Mouse (Mus musculus) spleen, postnatal 10 days (tissue): Measurements from ENCODE around the gene Fmo1.

Experiments
- DNase-seq, 2 experiments: peaks; one replicate each; pipeline ENCODE4 v3.0.0; 2021 to 2022; ENCODE audit warnings: low spot score in 2 of 2

The Fmo1 gene

DNA sequence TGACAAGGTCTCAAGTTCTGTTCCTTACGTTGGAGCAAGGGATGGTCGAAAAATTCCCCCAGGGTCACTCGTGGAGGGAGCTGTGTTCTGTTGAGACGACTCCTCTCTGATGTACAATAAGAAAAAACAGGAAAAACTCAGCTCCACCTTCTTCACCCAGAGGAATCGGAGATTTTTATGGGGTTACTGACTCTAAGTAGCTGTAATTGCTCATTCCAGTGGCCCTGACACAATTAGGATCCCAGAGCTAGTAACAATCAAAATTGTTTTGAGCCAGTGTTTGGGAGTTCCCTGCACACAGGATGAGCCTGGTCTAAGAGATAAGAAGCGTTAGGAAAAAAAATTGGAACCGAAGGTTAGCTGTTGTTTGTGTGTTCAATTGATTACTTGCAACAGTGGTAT, at the start of gene Fmo1:
Gene Fmo1 (minus strand): TSS at position 331 of the 402 bp plus-strand sequence.
- DNase-seq = no peak

DNA sequence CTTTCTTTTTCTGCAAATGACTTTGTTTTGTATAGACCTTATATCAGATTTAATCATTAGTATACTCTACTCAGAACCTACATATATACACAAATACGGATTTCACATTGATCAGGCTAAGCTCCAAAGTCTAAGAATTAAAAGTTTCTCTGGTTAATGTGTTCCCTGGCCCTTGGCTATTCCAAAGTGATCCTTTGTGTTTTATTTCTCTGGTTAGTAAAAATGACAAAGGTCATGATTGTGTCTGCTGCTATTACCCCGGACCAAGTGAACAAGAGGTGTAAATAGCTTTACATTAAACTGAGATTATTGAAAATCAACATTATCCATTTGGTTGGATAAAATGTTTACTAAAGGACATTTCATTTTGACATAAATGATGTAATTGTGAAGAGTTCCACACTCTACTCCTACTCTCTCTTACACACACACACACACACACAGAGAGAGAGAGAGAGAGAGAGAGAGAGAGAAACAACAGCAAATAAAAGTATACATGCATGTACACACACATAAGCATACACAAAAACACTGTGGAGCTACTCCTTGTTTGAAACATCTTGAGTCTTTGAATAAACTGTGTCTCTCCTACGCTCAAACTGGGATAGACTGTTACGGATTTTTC, 48.6 kb upstream of the Fmo1 start:
- DNase-seq = no peak

DNA sequence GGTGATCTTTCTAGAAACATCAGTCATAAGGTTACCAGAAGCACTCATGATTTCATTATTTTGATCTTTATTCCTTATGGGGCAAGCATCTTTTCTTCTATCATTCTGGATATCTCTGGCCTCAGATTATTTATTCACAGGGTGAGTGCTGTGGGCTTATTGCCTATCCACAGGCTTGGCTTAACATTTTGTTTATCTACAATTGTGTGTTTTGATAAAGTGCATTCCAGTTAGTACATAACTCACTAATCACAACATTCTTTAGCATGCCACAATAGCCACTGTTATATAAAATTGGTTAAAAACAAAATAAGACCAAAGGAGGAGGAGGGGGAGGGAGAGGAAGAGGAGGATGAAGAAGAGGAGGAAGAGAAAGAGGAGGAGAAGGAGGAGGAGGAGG, 45.7 kb upstream of the Fmo1 start:
- DNase-seq = no peak

DNA sequence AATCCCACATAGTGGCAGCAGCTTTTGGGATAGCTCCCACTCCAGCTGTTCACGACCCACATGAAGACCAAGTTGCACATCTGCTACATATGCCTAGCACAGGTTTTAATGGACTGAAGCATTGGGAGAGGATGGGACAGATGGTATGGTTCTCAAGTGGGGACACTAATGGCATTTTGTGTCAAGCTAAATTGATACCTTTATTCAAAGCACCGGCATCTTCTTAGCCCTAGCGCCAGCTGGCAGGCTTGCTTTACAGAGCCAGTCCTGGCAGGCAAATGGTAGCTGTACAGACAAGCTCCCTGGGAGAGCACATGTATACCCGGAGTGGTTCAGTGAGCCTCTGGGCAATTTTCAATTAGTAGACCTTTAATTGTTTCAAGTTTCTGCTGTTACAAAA, 35.5 kb upstream of the Fmo1 start:
- DNase-seq = no peak

DNA sequence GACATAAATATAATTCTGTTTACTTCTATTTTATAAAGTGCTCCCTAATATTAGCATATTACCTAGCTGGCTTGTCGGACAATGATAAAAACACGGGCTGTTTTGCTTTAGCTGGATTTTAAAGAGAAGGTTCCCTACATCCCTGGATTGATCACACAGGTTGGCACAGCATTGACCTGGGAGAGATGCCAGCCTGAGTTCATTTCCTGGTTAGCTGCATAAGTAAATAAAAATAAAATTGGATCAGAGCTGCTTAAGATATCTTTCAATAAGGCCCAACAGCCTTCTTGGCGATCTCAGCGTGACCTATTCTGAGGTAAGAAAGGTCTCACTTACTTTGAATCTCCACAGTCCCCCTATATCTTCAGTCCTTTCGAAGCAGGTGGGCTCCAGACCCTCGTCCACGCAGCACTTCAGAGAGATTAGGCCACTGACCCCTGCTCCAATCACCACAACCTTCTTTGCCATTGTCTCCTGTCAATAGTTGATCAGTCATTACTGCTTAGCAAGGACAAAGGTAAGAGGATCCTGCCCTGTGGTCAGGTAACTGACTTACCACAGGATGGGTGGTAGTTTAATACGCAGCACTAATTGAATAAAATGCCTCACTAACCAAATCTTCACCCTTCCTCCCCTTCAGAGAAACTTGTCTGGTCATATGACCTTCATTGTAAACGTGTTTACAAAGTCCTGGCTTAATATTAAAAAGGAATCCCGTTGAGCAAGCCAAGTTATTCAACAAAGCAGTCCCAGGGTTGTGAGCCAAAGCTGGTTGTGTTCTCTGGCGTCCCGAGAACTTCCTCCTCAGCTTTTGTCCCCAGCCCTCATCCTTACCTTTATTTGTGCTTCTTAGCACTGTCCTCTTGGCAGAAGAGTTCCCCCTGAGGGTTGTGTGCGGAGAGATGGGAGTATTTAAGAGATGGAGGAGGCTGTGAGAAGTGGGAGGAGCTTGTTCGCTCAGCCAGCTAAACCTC, 31.7 kb upstream of the Fmo1 start, which contains the start of gene Fmo2:
Gene Fmo2 (minus strand): TSS at position 889 of the 974 bp plus-strand sequence.
- DNase-seq = no peak

DNA sequence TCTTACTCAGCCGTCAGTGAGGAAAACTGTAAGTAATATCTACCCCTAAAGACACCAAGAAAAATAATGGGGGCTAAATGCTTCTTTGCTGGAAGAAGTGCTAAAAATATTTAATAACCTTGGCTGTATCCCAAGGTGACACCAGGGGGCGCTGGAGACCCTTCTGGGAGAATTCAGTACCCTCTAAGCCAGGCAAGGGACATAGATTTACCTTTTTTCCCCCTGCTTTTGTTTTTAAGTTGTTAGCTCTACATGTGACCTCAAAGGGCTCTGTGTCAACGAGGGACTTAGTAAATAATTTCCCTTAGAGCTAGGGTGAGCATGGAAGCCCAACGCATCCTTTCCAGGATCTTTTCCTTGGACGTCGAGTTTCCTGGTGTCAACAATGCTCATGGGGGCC, 29.5 kb upstream of the Fmo1 start:
- peak; percentile 28 to 76 for DNase-seq

DNA sequence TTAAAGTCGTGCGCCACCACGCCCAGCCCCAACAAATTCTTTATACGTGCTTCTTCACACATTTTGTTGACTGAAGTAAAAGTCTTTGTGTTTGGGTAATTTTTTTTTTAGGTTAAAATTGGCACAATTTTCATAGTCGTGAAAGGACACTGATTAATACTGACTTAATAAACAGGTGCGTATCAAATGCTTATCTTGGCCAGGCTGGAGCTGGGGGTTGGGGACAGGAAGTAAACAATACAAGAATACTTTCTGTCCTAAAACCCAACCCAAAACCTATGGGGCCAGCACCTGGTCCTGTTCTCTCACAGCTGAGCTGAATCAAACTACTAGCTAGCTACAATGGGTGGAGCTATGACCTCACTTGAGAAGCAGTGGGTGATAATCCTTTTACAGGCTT, 26.6 kb upstream of the Fmo1 start:
- DNase-seq = no peak

DNA sequence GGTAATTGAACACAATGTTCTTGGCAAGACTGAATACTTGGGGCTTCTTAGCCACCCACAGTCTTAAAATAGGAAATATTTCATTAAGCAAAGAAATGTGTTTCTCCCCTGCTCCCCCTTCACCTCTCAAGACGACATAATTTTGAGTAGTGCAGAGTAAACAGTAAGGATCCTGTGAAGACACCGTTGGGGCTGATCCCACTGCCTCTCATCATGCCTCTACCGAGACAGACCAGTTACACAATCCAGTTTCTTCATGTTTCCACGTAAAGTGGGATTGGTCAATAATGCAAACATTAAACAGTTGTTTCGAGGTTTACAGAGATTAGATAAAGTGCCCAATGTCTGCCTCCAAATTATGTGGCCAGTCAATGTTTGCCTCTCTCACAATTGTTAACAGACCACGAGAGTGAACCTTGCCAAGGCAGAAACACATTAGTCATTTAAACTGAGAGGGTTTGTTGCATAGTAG, 25.6 kb upstream of the Fmo1 start:
- DNase-seq = no peak

DNA sequence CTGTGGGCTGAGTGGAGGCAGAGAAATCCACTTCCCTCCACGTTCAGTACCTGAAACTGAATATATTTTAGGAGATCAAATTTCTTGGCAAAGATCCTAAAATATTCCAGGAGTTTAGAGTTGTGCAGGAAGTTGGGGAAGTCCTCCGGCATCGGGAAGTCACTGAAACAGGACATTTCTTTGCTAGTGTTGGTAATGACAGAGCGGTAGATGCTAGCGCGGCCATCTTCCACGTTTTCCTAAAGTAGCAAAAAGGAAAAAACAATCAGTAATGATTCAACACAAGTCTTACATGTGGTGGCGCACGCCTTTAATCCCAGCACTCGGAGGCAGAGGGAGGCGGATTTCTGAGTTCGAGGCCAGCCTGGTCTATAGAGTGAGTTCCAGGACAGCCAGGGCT, 22.2 kb upstream of the Fmo1 start:
- DNase-seq = no peak

DNA sequence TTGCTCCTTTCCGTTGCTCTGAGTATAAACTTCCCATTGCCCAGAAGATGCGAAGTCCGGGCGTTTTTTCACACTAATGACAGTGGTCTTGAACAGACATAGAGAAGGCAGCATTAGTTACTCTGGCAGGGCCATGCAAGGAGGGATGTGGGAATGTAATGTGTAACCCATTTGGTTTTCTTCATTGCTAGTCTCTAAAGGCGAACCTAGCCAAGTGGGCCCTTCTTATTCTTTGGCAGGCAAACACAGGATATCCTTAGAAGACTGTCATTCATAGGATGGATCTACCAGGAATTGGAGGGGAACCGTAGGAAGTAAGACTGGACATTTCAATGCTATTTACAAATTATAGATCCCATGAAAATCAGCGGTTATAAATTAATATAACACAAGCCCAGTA, 21.2 kb upstream of the Fmo1 start:
- no peak for DNase-seq

DNA sequence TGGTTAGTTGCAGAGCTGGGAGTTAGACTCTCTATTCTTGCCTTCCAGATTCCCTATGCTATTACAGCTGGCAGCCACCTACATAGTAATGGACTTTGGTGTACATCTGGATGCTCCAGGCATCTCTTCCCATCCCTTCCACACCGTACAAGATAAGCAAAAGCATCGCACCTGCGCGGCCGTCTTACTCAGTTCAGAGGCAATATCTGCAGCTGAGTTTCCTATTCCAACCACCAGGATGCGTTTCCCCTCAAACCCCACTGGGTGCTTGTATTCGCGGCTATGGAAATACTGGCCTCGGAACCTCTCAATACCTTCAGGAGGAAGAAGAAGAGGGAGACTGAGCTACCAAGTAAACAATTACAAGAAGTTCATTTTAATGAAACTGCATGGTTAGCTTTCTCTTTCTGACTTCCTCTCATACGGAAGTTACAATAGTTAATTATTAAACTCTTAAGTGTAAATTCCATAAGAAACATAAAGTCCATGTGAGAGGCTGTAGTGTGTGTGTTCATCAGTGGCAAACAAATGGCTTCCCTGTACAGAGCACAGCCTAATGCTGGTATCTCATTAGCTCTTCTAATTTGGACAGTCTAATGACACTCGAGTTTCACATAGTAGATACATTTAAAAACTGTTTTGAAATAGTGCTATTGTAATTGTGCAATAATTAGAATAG, 19.9 kb upstream of the Fmo1 start:
- DNase-seq = no peak

DNA sequence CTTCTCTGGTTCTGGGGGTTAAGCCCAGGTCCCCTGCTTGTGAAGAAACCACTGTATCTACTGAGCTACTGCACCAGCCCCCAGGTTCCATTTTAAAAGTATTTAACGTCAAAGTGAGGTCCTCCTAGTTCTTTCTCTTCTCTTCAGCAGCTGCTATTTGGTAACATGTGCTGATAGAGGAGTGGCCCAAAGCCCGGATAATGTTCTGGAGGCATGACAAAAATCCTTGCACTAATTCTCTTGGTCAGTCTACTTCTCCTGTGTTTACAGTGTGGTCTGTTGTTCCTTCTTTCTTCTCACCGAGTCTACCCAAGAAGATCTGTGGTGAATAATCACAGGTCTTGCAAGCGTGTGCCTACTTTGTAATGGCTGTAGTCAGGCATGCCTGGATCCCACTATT, 16.3 kb upstream of the Fmo1 start:
- DNase-seq = no peak

DNA sequence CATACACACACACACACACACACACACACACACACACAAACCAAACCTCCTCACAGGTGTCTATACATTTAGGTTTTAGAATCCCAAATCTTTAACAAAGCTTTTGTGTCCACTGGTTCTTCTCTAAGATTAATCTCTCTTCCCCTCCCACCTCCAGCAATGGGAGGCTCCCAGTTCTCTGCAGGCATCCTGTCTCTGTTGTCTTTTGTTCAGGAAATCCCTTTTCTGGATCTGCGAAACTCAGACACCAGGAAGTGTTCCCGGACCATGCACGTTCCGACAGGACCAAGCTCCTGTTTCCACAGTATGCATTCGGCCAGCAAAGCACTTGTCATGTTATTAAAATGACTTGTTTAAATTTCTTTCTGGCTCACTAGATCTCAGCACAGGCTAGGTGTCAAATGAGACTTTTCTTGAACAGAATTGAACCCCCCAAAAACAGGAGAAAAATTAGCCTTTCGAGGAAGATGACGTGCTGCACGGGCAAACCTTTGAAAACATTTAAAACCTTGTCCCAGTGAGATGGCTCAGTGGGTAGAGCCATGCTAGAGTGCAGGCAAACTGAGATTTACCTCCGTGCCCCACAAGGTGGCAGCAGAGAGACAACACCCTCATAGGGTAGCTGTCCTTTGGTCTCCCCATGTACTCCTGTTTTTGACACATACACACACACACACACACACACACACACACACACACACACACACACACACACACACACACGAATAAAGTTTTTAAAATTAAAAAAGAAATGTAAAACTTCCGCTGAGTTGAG, 13.4 kb upstream of the Fmo1 start:
- peak; percentile 22 to 75 for DNase-seq

DNA sequence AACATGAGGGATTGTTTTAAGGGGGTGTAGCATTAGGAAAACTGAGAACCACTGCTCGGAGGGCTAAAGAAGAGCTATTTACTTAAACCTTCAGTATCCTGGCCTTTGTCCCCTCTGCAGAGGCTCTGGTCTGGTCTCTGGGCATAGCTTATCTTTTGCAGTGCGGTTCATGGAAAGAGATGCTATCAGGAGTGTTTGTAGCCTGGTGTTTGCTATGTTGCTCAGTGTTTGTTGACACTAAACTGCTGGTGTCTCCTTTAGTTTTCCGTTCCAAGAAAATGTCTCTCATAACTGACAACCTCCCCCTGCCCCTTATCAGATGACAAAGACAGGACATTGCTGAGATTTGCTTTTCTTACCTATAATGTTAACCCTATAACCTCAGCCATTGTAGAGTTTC, 8.7 kb upstream of the Fmo1 start:
- no peak for DNase-seq

DNA sequence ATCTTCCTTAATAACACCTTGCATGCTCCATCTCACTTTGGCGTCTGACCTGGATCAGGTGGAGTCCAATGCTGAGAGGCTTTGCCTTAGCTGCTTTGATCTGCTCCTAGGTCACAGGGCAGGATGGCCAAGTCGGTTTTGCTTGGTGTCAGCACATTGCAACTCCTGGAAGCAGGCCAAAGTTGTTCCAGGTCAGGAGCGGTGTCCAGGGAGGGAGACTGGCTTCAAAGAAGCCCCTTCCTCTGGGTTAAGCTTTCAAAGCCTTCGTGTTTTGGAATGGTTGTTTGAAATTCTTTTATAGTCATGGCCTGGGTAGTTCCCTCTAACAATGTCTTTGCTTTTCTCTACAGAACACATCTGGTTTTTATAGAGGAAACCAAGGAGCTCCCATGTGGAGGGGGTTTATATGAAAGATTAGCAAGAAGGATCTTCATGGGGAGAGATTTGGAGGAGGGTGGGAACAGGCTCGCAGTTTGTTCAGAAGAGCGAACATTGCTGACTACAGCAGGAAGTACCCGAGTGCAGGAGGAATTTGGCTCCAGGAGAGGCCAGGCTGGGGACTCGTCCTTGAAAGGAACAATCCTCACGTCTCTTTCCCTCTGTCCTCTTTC, 5.4 kb upstream of the Fmo1 start:
- no peak for DNase-seq

DNA sequence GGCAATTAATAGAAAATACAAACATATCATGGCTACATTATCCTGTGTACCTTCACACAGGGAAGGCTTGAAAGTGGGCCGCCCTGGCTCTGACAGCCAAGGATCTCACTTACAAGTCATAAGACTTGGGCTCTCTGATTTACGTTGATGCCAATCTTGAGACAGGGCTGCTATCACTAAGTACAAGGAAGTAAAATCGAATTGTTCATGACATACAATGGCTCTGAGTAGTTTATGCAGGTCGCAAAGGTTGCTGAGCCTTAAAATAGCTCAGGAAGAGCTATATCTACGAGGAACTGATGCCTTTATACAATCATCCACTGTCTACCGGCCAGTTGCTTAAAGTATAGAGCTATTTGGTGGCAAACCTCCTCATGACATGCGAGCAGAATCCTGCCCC, 4.6 kb upstream of the Fmo1 start:
- DNase-seq = no peak

DNA sequence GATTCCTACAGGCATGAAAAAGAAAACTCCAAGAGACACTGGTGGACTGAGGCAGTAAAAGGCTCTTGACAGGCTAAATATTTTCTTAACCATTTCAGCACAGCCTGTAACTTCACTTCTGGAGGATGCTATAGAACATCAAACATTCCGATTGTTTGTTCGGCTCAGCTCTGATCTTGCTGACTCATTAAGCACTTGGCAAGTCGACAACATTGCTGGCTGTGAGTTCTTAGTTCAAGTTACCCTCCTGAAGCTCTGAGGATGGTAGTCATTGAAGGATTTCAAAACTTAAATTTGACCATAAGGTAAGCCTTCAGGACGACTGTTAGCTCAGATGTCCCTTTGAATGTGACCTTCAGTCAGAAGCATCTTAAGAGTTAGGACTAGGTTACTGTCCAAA, 986 bp upstream of the Fmo1 start:
- no peak for DNase-seq

DNA sequence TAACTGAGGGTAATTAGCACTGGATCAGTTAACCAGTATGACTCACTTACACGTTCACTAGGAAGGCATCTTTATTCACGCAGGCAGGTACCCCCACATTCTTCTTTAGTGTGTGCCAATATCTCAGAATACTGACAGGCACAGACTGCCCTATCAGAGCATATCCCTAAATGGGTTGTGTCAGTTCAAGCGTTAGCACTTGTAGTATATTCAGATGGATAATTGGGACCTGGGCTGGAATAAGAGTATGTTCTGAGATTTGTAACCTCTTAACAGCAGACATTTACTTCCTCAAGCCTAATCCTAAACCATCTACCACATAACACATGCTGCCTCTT, 948 bp downstream of the Fmo1 start:
- DNase-seq = no peak

DNA sequence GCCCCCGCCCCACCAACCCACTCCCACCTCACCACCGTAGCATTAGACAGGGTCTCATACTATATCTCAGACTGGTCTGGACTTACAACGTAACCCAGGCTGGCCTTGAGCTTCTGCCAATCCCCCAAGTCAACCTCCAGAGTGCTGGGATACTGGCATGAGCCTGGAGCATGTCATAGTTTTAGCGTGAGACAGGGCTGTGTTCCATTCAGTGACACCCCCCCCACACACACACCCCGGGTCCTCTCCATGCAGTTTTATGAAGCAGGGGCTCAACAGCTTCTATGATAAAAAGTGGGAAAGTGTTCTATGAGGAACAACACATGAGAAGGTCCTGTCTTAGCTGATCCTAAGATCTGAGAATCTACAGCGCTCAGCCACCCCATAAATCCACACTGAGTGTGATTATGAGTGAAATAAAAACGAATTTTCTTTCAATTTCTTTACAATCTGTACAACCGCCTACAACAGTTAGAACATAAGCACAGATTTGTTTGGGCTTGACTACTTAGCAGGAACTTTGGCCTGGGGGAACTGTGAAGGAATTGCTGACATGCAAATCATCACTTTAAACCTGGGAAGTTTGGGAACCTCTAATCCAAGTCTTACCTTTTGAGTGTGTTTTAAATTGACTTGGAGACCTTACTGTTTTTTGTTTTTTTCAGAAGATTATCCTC, 1.5 kb downstream of the Fmo1 start:
- no peak for DNase-seq

DNA sequence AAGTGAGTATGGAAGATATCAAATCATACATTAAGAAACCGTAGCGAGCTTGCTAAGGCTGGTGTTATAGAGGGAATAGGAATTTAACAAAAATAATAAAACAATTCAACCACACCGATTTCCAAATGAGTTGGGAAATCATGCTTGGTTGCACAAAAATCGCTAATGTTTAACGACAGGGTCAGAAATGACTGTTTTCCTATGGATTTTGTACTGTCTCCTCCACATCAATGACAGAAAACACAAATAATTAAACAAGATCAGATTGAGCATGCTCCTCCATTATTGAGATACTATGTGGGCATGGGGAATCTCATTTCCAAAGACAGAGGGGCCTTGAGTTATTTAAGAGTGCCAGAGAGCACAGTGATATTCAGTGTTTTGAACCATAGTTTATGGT, 2.1 kb downstream of the Fmo1 start:
- DNase-seq = no peak

DNA sequence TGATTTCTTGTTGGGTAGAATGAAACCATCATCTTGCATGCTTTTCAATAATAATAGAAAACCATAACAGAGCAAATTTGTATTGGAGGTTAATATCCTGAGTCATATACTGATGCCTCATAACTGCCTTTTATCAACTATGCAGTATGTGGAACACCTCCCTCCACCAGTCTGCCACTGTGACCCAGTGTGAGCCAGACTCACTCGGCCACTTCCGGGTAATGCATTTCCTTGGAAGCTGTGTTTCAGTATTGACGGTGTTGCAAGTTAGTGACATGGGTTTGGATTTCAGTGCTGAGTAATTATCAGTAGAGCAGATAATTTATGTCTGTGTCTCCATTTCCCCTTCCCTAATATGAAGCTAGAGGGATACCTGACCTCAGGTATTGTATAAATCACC, 2.8 kb downstream of the Fmo1 start:
- DNase-seq = no peak
